Mouse (Mus musculus) E14TG2a.4 (cell line): Measurements from ENCODE around the gene Celf2.

Source experiments
- CTCF ChIP-seq: conservative IDR thresholded peaks from 2 replicates; pipeline ENCODE4 v1.5.1; 2014; ENCODE audit warnings: low read length
- POU5F1 ChIP-seq: IDR thresholded peaks from 2 replicates; pipeline ENCODE4 v1.6.1; 2014; ENCODE audit warnings: low read length, borderline replicate concordance

DNA sequence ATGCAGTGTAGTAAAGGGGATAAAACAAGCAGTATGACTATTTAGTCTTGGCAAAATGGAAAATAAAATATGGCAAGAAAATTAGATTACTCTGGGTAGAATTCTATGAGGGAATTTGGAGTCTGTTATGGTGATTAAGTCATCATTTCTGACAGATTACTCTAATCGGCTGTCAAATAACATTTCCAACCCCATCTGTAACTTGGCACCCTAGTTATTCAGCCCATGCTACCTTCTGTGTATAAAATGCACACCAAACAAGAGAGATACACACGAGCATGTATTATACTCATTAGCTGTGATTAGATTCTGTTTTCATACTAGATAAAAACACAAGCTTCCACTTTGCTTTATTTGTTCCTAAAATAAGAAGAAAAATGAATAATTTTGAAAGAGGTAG is 872.2 kb downstream of the Celf2 start:
- TF ChIP-seq CTCF (no peak), POU5F1 (no peak)
